Mouse (Mus musculus): Measurements from ENCODE around the gene Ralgps1.

Ralgps1 gene

GRCm38 (mm10) chr2:33370777-33371647 is at the start of gene Ralgps1:
Gene Ralgps1 (minus strand): TSS chr2:33371486.
- in situ Hi-C loops (cut with MboI; ENCODE audit: low sequenced_read_pairs): no loop called here

- in situ Hi-C loops (cut with MboI; ENCODE audit: low sequenced_read_pairs): no loop called here
These were observed 46.2 kb upstream of the Ralgps1 start for GRCm38 (mm10) chr2:33417454-33417853.

GRCm38 (mm10) chr2:33414019-33414418 is 42.7 kb upstream of the Ralgps1 start:
- in situ Hi-C loops (cut with MboI; ENCODE audit: low sequenced_read_pairs): no loop called here

- in situ Hi-C loops (cut with MboI; ENCODE audit: low sequenced_read_pairs): no loop called here
These were observed 40.8 kb upstream of the Ralgps1 start for GRCm38 (mm10) chr2:33412111-33412510.

DNA sequence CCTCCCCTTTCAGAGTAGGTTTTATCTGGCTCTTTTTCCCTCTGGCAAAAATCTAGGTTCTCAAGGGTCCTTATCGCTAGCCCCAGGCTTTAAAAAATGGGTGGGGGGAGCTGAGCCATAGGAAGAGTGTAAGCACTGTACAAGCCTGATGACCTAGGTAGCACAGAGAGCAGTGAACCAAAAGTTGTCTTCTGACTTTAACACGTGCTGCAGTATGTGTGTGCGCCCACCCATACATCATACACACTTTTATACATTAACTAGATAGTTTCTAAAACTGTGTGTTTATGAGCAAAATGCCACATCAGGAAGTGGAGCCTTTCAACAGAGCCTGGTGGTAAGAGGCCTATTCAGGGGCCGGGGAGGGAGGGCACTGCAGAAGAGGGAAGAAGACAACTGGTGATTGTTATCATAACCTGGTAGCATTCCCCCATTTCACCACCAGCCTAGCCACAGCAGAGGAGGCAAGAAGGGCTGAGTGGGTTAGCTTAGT is 32.3 kb upstream of the Ralgps1 start:
- in situ Hi-C loops (cut with MboI; ENCODE audit: low sequenced_read_pairs): no loop called here

DNA sequence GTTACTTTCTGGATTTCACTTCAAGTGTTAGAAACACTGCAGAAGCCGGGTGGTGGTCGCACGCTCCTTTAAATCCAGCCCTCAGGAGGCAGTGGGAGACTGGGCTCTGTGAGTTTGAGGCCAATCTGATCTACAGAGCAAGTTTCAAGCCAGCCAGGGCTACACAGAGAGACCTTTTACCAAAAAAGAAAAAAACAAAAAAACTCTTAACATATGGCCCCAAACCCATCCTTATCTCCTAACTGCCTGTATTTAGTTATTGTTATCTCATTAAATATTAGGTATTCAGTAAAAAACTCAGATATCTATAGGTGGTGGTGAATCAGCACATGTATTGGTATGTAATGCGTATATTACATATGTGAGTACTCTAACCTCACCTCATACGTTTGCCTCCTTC is 31.4 kb upstream of the Ralgps1 start:
- in situ Hi-C loops (cut with MboI; ENCODE audit: low sequenced_read_pairs): no loop called here

DNA sequence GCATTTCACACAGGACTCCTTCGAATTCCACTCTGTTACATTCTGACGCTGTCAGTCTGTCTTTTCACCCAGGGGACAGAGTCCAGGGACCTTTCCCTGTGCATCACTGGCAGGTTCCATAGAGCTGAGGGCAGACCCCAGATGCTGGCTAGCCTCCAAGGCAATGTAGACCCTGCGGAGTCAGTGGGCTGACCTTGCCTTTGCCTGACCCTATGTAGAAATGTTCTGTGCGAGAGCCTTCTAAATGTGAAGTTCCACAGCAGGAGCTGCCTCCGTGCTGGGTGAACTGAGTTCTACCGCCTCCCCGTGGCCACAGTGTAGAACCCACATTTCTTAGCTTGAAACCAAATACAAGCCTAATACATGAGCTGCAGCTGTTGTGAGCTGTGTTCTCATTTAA is 30.9 kb upstream of the Ralgps1 start:
- in situ Hi-C loops (cut with MboI; ENCODE audit: low sequenced_read_pairs): no loop called here

GRCm38 (mm10) chr2:33401217-33401616 is 29.9 kb upstream of the Ralgps1 start:
- in situ Hi-C loops (cut with MboI; ENCODE audit: low sequenced_read_pairs): no loop called here

- in situ Hi-C loops (cut with MboI; ENCODE audit: low sequenced_read_pairs): no loop called here
These were observed 29.3 kb upstream of the Ralgps1 start for GRCm38 (mm10) chr2:33400541-33400940.

DNA sequence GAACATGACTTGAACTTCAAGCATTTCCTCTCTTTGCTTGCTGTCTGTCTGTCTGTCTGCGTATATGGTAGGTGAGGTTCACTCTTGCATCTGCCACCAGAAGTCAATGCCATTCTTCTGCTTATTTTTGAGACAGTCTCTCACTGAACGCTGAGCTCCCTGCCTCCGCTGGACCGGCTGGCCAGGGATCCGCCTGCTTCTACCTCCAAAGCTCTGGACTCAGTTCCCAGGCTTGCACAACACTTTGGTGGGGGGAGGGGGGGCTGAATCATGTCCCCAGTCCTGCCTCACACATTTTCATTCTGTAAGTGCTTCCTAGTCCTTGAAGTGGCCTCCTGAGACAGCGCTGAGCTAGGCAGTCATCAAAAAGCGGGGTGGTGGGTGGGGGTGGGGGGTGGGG is 27.8 kb upstream of the Ralgps1 start:
- in situ Hi-C loops (cut with MboI; ENCODE audit: low sequenced_read_pairs): no loop called here

GRCm38 (mm10) chr2:33397036-33397435 is 25.8 kb upstream of the Ralgps1 start:
- in situ Hi-C loops (cut with MboI; ENCODE audit: low sequenced_read_pairs): no loop called here

DNA sequence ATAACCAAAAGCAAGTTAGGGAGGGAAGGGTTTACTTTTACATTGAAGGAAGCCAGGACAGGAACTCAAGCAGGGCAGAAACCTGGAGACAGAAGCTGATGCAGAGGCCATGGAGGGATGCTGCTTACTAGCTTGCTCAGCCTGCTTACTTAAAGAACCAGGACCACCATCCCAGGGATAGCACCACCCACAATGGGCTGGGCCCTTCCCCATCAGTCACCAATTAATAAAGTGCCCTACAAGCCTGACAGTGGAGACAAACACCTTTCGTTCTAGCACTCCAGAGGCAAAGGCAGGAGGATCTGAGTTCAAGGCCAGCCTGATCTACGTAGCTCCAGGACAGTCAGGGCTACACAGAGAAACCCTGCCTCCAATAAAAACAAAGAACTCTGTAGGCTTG is 23.8 kb upstream of the Ralgps1 start:
- in situ Hi-C loops (cut with MboI; ENCODE audit: low sequenced_read_pairs): no loop called here

DNA sequence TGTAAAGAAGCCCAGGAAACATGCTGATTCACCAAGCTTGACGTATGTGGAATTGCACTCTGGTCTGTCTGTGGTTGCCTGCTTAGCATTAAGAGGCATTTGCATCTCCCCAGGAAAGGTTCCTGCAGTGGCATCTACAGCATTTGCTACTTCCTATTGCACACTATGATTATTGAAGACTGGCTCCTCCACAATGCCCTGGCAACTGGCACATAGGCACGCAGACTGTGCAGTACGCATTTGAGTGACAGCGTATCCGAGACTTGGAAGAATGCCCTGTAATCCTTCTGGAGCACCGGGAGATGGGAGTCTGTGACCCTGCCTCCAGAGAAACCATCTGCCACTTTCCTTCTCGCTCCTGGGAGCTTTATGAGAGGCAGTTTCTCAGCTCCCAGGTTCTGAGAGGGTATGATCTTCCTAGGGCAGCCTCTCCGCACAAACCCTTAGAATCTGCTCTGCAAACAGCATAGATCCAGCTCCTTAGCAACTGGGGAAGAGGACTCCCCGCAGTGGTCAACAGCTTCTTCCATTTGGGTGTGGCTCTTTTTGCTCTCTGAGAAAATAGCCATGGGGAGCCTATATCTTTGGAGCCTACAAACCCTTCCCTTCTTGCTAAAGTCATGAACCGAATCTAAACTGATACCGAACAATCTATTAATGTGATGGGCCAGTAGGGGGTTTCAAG is 22.8 kb upstream of the Ralgps1 start:
- in situ Hi-C loops (cut with MboI; ENCODE audit: low sequenced_read_pairs): no loop called here

DNA sequence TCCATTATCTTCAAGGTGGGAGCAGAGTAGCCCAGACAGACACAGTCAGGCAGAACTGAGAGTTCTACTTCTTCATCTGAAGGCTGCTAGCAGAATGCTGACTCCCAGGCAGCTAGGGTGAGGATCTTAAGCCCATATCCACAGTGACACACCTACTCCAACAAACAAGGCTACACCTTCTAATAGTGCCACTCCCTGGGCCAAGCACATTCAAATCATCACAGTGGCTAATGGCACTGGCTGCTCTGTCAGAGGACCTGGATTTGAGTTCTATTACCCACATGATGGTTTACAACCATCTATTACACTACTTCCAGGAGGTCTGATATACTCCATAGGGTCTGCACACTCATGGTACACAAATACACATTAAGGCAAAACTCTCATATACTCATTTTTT is 21.7 kb upstream of the Ralgps1 start:
- in situ Hi-C loops (cut with MboI; ENCODE audit: low sequenced_read_pairs): no loop called here

- in situ Hi-C loops (cut with MboI; ENCODE audit: low sequenced_read_pairs): no loop called here
These were observed 542 bp upstream of the Ralgps1 start for GRCm38 (mm10) chr2:33371648-33372408.

- in situ Hi-C loops (cut with MboI; ENCODE audit: low sequenced_read_pairs): no loop called here
These were observed 960 bp downstream of the Ralgps1 start for GRCm38 (mm10) chr2:33370276-33370776.

- in situ Hi-C loops (cut with MboI; ENCODE audit: low sequenced_read_pairs): no loop called here
These were observed 1.8 kb downstream of the Ralgps1 start for GRCm38 (mm10) chr2:33369453-33369852.

GRCm38 (mm10) chr2:33368486-33368885 is 2.8 kb downstream of the Ralgps1 start:
- in situ Hi-C loops (cut with MboI; ENCODE audit: low sequenced_read_pairs): no loop called here

DNA sequence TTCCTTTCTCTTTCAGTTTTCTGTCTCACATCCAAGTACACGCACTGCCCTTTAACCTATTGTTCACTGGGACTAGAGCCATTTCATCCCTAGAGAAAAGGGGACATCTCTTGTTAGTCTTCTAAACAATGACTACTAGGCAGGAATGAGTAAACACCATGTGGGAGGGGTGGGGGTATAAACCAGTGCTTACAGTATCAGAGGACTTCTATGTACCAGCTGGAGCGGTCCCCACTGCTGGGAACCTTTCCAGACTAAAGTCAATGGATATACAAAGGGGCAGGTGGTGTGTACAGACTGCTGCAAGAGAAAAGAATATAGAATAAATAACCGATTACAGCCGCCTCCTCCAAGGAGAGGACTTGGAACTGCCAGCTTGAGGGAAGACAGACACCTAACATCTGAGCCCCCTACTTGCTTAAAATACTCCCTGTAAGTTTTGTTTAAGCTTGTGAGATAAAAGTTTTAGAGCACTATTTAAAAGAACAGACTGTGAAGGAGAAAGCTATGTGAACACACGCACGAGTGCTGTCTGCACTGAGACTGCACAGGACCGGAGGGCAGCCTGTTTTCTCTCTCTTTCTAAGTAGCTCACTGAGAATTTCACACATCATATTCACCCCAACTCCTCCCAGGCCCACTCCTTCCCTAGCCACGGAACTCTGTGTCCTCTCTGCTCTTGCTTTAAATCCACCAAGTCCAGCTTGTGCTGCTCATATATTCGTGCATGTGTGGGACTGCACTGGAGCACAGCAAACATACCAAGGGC is 5.4 kb downstream of the Ralgps1 start:
- in situ Hi-C loops (cut with MboI; ENCODE audit: low sequenced_read_pairs): no loop called here

GRCm38 (mm10) chr2:33364656-33365055 is 6.6 kb downstream of the Ralgps1 start:
- in situ Hi-C loops (cut with MboI; ENCODE audit: low sequenced_read_pairs): no loop called here
